Comparison of ENCODE assay signal across 11 mouse cellular contexts in the genomic region with DNA sequence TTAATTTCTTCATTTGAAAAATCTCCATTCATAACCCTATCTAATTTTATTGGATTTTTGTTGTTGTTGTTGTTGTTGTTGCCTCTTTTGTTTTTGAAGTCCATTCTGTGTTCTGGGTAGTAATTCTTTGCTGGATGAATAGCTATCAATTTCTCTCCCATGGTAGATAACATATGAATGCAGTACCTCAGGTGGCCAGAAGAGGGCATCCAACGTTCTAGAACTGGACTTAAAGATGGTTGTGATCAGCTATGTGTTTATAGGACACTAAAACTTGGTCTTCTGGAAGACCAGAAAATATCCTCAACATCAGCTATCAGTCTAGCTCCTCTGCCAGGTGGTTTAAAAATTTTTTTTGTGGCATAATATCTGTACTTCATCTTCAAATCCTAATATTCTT. TPM values are rescaled to one million over a fixed set of nuclear protein-coding genes. Genes with fewer than 3 reads are reported as not detected.
DNase-seq lines count a peak whose midpoint lies in the region; ATAC-seq and TF ChIP-seq lines count a peak whose summit lies in the region.
"Not testable (repeated sequence)": the region's sequence is repeated elsewhere in the genome, so short reads cannot be mapped to it uniquely, and the experiment has no call there.
"Had no signal": no experiment of that assay in that cellular context is flagged by ENCODE, and none has a peak within 500 bp of the region (broad histone marks: within the 10 kb centered on the region; RNA-seq: fewer than 3 reads in every experiment).

No protein-coding gene starts in this region.

- not testable (repeated sequence) for H3K4me3 ChIP-seq in intestine, postnatal 0 days (ENCODE audit: low read depth, low read length)

- H3K36me3 ChIP-seq in intestine, postnatal 0 days (ENCODE audit: control insufficient read depth, insufficient read depth), result not testable (repeated sequence)

- TF ChIP-seq CTCF in intestine, postnatal 0 days (IDR thresholded peaks at IDR 0.05; ENCODE audit: low read depth), result peak; percentile 62

- not testable (repeated sequence) for H3K4me2 ChIP-seq in intestine, postnatal 0 days (replicated peaks; ENCODE audit: low read depth)

- H3K4me1 ChIP-seq in intestine, postnatal 0 days (replicated peaks; ENCODE audit: control insufficient read depth, insufficient read depth, low read length), result not testable (repeated sequence)

- not testable (repeated sequence) for H3K9me3 ChIP-seq in intestine, postnatal 0 days (ENCODE audit: control insufficient read depth)

- not testable (repeated sequence) for H3K27me3 ChIP-seq in intestine, postnatal 0 days (replicated peaks; ENCODE audit: control insufficient read depth, insufficient read depth, low read length)

- H3K9ac ChIP-seq in intestine, postnatal 0 days (ENCODE audit: low read depth, low read length), result not testable (repeated sequence)

- ATAC-seq in intestine, postnatal 0 days, result not testable (repeated sequence)

- whole genome bisulfite sequencing in intestine, postnatal 0 days, result 0% methylated on average over 1 of the region's 1 CpGs

- not testable (repeated sequence) for H3K27ac ChIP-seq in intestine, postnatal 0 days (ENCODE audit: low read depth, low read length)

- peak; percentile 38 for DNase-seq in adipocyte (ENCODE audit: low spot score)
- peak; percentile 3 for DNase-seq in cerebellum, adult 9-11 months
- DNase-seq in frontal cortex, postnatal 36 days (ENCODE audit: low spot score in 2 of 2), result peak; percentile 22 to 59
- peak; percentile 26 for DNase-seq in left cerebral cortex, adult 11 months (ENCODE audit: low spot score)
- peak; percentile 74 for DNase-seq in lung, postnatal 14 days
- DNase-seq in right cerebral cortex, adult 2 months (ENCODE audit: low spot score in 2 of 2), result peak; percentile 43 to 59

RNA-seq across cellular contexts. Expression of a gene that starts 54.9 kb away (rescaled TPM):
- not detected in 2 replicates for polyA plus RNA-seq in intestine, postnatal 0 days (2015; fragmentation: Nextera tagmentation; extraction: Ambion mirVana)
- polyA plus RNA-seq: activated CD4-positive, CD25-positive, alpha-beta regulatory T cell, adult 4 months; heart, embryonic 14.5 days; midbrain, embryonic 16.5 days; spleen, adult 2 months had no signal

Comparison
In these comparisons a context has a peak if more than half of its experiments do, and no peak if none do; other contexts are left out.
1. DNase-seq: peak in every context shown above with its lines; median percentile 74 in lung, postnatal 14 days; 51 in right cerebral cortex, adult 2 months; 40 in frontal cortex, postnatal 36 days; 38 in adipocyte; 26 in left cerebral cortex, adult 11 months; 3 in cerebellum, adult 9-11 months.